Mouse (Mus musculus) CH12.LX (cell line): Measurements from ENCODE around the gene Siglecg. TPM values are rescaled to one million over a fixed set of nuclear protein-coding genes. Genes with fewer than 3 reads are reported as not detected.
A peak's percentile ranks its signal among the peaks of the same experiment; 100 is the strongest.

Source experiments
- DNase-seq: peaks from one replicate; pipeline ENCODE4 v3.0.0-alpha.2; 2013; ENCODE audit errors: extremely low read depth
- H3K27ac ChIP-seq: 2 replicates; pipeline ENCODE4 v1.5.1; 2012; ENCODE audit warnings: low read depth, mild to moderate bottlenecking, control low read depth, moderate library complexity; ENCODE audit not compliant: insufficient read depth
- H3K27me3 ChIP-seq: replicated peaks from 2 replicates; pipeline ENCODE3; 2012; ENCODE audit warnings: inconsistent platforms
- H3K36me3 ChIP-seq, 2 experiments: replicated peaks in 1 of 2; 2 replicates each; pipeline versions ENCODE3 to v1.6.1; 2012; ENCODE audit warnings: inconsistent platforms in 1 of 2, low read length in 1 of 2, mild to moderate bottlenecking in 1 of 2, mixed read lengths in 1 of 2, moderate library complexity in 1 of 2; ENCODE audit not compliant: control insufficient read depth in 1 of 2, insufficient read depth in 1 of 2
- H3K4me1 ChIP-seq, 2 experiments: 2 replicates each; pipeline ENCODE4 v1.6.1; 2012; ENCODE audit warnings: inconsistent platforms in 1 of 2, moderate library complexity in 1 of 2; ENCODE audit not compliant: insufficient read depth in 2 of 2, control insufficient read depth in 1 of 2
- H3K4me2 ChIP-seq: 2 replicates; pipeline ENCODE4 v1.6.1; 2012; ENCODE audit warnings: low read depth, mild to moderate bottlenecking, control low read depth; ENCODE audit not compliant: poor library complexity, insufficient read depth, severe bottlenecking
- H3K4me3 ChIP-seq, 3 experiments: fragments of 150-350 bp in 1 of 3; sonication (generic) in 1 of 3; replicated peaks in 1 of 3; 2 replicates each; pipeline versions ENCODE3 to v1.5.1; 2011 to 2012; ENCODE audit warnings: low read depth in 2 of 3, low read length in 2 of 3, mild to moderate bottlenecking in 2 of 3, moderate library complexity in 2 of 3, control low read depth in 1 of 3, improper control_type of control experiment in 1 of 3, inconsistent platforms in 1 of 3, mixed read lengths in 1 of 3; ENCODE audit not compliant: poor library complexity in 1 of 3
- H3K79me2 ChIP-seq: replicated peaks from 2 replicates; pipeline ENCODE4 v1.6.1; 2012; ENCODE audit warnings: mild to moderate bottlenecking, moderate library complexity; ENCODE audit not compliant: control insufficient read depth, poor library complexity, insufficient read depth, severe bottlenecking; ENCODE audit errors: extremely low read depth
- H3K9ac ChIP-seq: 2 replicates; pipeline ENCODE4 v1.6.1; 2012; ENCODE audit warnings: low read depth, mild to moderate bottlenecking, control low read depth, moderate library complexity; ENCODE audit not compliant: insufficient read depth
- H3K9me3 ChIP-seq: replicated peaks from 2 replicates; pipeline ENCODE3; 2012; ENCODE audit warnings: low read length, inconsistent platforms, mixed read lengths
- BHLHE40 ChIP-seq: IDR thresholded peaks from 2 replicates; pipeline ENCODE4 v1.6.1; 2011; ENCODE audit warnings: mild to moderate bottlenecking, low read depth, low read length, improper control_type of control experiment
- CHD2 ChIP-seq: IDR thresholded peaks from 2 replicates; pipeline ENCODE4 v1.6.1; 2011; ENCODE audit warnings: low read length, improper control_type of control experiment
- CTCF ChIP-seq, 2 experiments: IDR thresholded peaks in 1 of 2; conservative IDR thresholded peaks in 1 of 2; 2 replicates each; pipeline ENCODE4 v1.5.1; 2011 to 2012; ENCODE audit warnings: low read depth in 2 of 2, low read length in 2 of 2, improper control_type of control experiment in 1 of 2, inconsistent platforms in 1 of 2, mild to moderate bottlenecking in 1 of 2, moderate library complexity in 1 of 2
- E2F4 ChIP-seq: IDR thresholded peaks from 2 replicates; pipeline ENCODE4 v1.6.1; 2011; ENCODE audit warnings: low read depth, low read length, improper control_type of control experiment; ENCODE audit not compliant: insufficient replicate concordance
- ELF1 ChIP-seq: IDR thresholded peaks from 2 replicates; pipeline ENCODE4 v1.6.1; 2014; ENCODE audit warnings: low read depth, mild to moderate bottlenecking, inconsistent platforms, low read length, improper control_type of control experiment
- ETS1 ChIP-seq: conservative IDR thresholded peaks from 2 replicates; pipeline ENCODE4 v1.6.1; 2012; ENCODE audit warnings: low read depth, mild to moderate bottlenecking, inconsistent platforms, low read length, improper control_type of control experiment, moderate library complexity
- GABPA ChIP-seq: IDR thresholded peaks from 2 replicates; pipeline ENCODE4 v1.6.1; 2012; ENCODE audit warnings: low read depth, low read length, improper control_type of control experiment, inconsistent platforms; ENCODE audit not compliant: insufficient replicate concordance
- HCFC1 ChIP-seq: IDR thresholded peaks from 2 replicates; pipeline ENCODE4 v1.6.1; 2012; ENCODE audit warnings: low read depth, mild to moderate bottlenecking, inconsistent platforms, low read length, improper control_type of control experiment
- IRF4 ChIP-seq: IDR thresholded peaks from 2 replicates; pipeline ENCODE4 v1.6.1; 2014; ENCODE audit warnings: low read depth, mild to moderate bottlenecking, inconsistent platforms, low read length, improper control_type of control experiment
- JUN ChIP-seq: IDR thresholded peaks from 2 replicates; pipeline ENCODE4 v1.6.1; 2011; ENCODE audit warnings: low read depth, mild to moderate bottlenecking, low read length, improper control_type of control experiment, moderate library complexity; ENCODE audit not compliant: insufficient read depth
- KAT2A ChIP-seq: IDR thresholded peaks from 2 replicates; pipeline ENCODE4 v1.6.1; 2012; ENCODE audit warnings: low read length, improper control_type of control experiment, inconsistent platforms; ENCODE audit not compliant: insufficient replicate concordance
- MAX ChIP-seq: IDR thresholded peaks from 2 replicates; pipeline ENCODE4 v1.6.1; 2011; ENCODE audit warnings: low read length, improper control_type of control experiment
- MAZ ChIP-seq: IDR thresholded peaks from 2 replicates; pipeline ENCODE4 v1.6.1; 2012; ENCODE audit warnings: low read depth, mild to moderate bottlenecking, inconsistent platforms, low read length, improper control_type of control experiment, moderate library complexity
- MEF2A ChIP-seq: IDR thresholded peaks from 2 replicates; pipeline ENCODE4 v1.6.1; 2014; ENCODE audit warnings: low read depth, mild to moderate bottlenecking, inconsistent platforms, low read length, improper control_type of control experiment, borderline replicate concordance
- MXI1 ChIP-seq: IDR thresholded peaks from 2 replicates; pipeline ENCODE4 v1.6.1; 2011; ENCODE audit warnings: mild to moderate bottlenecking, low read depth, low read length, improper control_type of control experiment
- MYC ChIP-seq: IDR thresholded peaks from 2 replicates; pipeline ENCODE4 v1.6.1; 2011; ENCODE audit warnings: low read depth, mild to moderate bottlenecking, improper control_type of control experiment, low read length
- NELFE ChIP-seq: IDR thresholded peaks from 2 replicates; pipeline ENCODE4 v1.6.1; 2011; ENCODE audit warnings: low read depth, low read length, improper control_type of control experiment
- NRF1 ChIP-seq: IDR thresholded peaks from 2 replicates; pipeline ENCODE4 v1.6.1; 2014; ENCODE audit warnings: low read depth, mild to moderate bottlenecking, inconsistent platforms, low read length, improper control_type of control experiment, moderate library complexity
- POLR2A ChIP-seq: IDR thresholded peaks from 2 replicates; pipeline ENCODE4 v1.6.1; 2011; ENCODE audit warnings: low read depth, mild to moderate bottlenecking, improper control_type of control experiment, low read length
- SIN3A ChIP-seq: IDR thresholded peaks from 2 replicates; pipeline ENCODE4 v1.6.1; 2012; ENCODE audit warnings: low read length, improper control_type of control experiment, inconsistent platforms
- SMC3 ChIP-seq: IDR thresholded peaks from 2 replicates; pipeline ENCODE4 v1.6.1; 2011; ENCODE audit warnings: low read depth, low read length, improper control_type of control experiment
- TBP ChIP-seq: conservative IDR thresholded peaks from 2 replicates; pipeline ENCODE4 v1.6.1; 2011; ENCODE audit warnings: low read depth, low read length, improper control_type of control experiment
- TCF12 ChIP-seq: IDR thresholded peaks from 2 replicates; pipeline ENCODE4 v1.6.1; 2014; ENCODE audit warnings: low read depth, mild to moderate bottlenecking, inconsistent platforms, low read length, improper control_type of control experiment
- UBTF ChIP-seq: IDR thresholded peaks from 2 replicates; pipeline ENCODE4 v1.6.1; 2012; ENCODE audit warnings: low read depth, mild to moderate bottlenecking, inconsistent platforms, low read length, improper control_type of control experiment, moderate library complexity
- USF1 ChIP-seq: IDR thresholded peaks from 2 replicates; pipeline ENCODE4 v1.6.1; 2014; ENCODE audit warnings: low read depth, mild to moderate bottlenecking, inconsistent platforms, low read length, improper control_type of control experiment
- USF2 ChIP-seq: conservative IDR thresholded peaks from 2 replicates; pipeline ENCODE4 v1.6.1; 2011; ENCODE audit warnings: low read depth, low read length, improper control_type of control experiment
- ZKSCAN1 ChIP-seq: IDR thresholded peaks from 2 replicates; pipeline ENCODE4 v1.6.1; 2012; ENCODE audit warnings: low read depth, inconsistent platforms, low read length, improper control_type of control experiment, borderline replicate concordance
- ZMIZ1 ChIP-seq: IDR thresholded peaks from 2 replicates; pipeline ENCODE4 v1.6.1; 2012; ENCODE audit warnings: low read depth, mild to moderate bottlenecking, inconsistent platforms, low read length, improper control_type of control experiment
- ZNF384 ChIP-seq: IDR thresholded peaks from 2 replicates; pipeline ENCODE4 v1.6.1; 2012; ENCODE audit warnings: low read depth, low read length, improper control_type of control experiment, inconsistent platforms
- dilution Hi-C: fragments of 300-500 bp; cut with MboI; formaldehyde crosslinking; loops from 2 replicates; pipeline ENCODE4 v1.14.3; 2020; ENCODE audit warnings: low sequenced_read_pairs; ENCODE audit not compliant: extremely low pct_unique_long_range_greater_than_20kb, extremely low pct_ligation_motif_present
- in situ Hi-C: fragments of 300-500 bp; cut with MboI; formaldehyde crosslinking; loops from 3 replicates; pipeline ENCODE4 v1.14.3; 2019; ENCODE audit warnings: low sequenced_read_pairs, low pct_ligation_motif_present, low pct_unique_long_range_greater_than_20kb, mixed read lengths
- polyA plus RNA-seq: library from polyadenylated mRNA; unstranded; fragments of >175 nt; gene quantifications from 2 replicates; pipeline ENCODE4 v1.2.1, GENCODE M21; 2012; ENCODE audit warnings: low read depth; ENCODE audit not compliant: insufficient read length
- total RNA-seq, 2 experiments: library from RNA; depleted of rRNA; stranded (reverse); fragments of 300-350 nt in 1 of 2; fragments of >200 nt in 1 of 2; gene quantifications; 2 replicates each; pipeline ENCODE4 v1.2.3; 2012 to 2014

The Siglecg gene
- total and polyA plus RNA-seq, 3 experiments, result 29.7 to 58.2 (median 31.2) TPM

DNA sequence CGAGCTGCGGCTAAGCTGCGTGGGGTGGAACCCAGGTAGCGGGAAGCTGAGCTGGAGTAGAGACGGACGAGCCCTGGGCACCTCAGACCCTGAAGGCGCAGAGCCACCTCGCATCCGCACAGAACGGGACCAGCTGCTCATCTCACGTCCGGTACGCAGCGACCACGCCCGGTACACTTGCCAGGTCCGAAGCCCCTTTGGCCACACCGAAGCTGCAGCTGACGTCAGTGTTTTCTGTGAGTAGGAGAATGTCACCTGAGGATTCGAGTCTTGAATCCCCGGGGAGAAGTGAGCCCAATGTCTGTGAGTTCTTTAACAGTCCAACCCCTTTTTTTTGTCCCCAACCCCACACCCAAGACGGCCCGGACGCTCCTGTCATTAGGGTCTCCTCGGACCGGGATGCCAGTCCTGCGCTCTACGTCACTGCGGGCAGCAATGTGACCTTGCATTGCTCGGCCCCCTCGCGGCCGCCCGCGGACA lies 56.9 kb downstream of the Siglecg start:
- Histone ChIP-seq H3K4me2 (peak overlapping the region; percentile 68), H3K4me1 (peaks cover 3 to 9% of the 10 kb centered on the region in 2 experiments; a peak in 3 of 4 replicates), H3K9me3 (no peaks in the 10 kb centered on the region), H3K27ac (no peak overlapping the region), H3K27me3 (no peaks in the 10 kb centered on the region), H3K9ac (no peak overlapping the region), H3K4me3 (peak overlapping the region; percentile 21 to 66 (median 60)), H3K79me2 (no peaks in the 10 kb centered on the region), H3K36me3 (no peaks in the 10 kb centered on the region)
- DNase-seq, result no peak
- in situ Hi-C loops, result loop anchor here (5.0 to 10.0 kb wide), 3 partner anchors 43 to 180 kb away; no protein-coding TSS in a partner anchor
- dilution Hi-C loops, result no loop called here
- 0 out of 2 replicates have a peak, but pooled peaks have one; percentile 38 for TF ChIP-seq SMC3
- TF ChIP-seq ELF1, result no peak

DNA sequence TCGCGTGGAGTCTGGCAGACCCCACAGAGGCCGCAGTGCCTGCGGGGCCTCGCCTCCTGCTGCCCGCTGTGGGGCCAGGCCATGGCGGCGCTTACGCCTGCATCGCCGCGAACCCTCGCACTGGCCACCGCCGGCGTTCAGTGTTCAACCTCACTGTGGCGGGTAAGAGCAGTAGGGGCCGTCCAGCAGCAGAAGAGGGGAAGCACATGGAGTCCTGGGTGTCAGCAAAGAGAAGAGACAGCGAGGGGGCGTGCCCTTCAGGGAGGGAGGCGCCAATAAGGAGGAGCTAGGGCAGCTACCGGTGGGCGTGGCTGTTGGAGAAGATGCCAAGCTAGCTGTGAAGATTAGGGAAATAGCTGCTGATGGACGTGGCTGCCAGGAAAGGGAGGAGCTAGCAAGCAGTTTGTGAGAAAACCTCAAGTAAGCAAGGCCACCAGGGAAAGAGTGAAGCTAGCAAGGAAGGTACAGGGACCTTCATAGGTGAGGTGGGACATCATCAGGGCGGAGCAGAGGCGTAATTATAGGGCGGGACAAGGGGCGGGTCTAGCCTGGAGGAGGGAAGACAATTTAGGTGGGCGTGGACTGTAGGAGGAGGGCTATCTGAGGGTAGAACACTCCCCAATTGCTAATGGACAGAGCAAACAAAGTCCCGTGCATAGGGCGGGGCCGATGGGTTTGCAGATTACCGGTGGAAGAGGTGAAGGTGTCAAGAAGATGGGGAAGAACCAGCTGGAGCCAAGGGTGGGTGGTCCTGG lies 57.5 kb downstream of the Siglecg start:
- DNase-seq, result peak; percentile 94
- Histone ChIP-seq H3K27ac (no peak overlapping the region), H3K36me3 (no peaks in the 10 kb centered on the region), H3K79me2 (no peaks in the 10 kb centered on the region), H3K4me1 (peaks cover 3 to 8% of the 10 kb centered on the region in 2 experiments; a peak in 3 of 4 replicates), H3K4me3 (peak overlapping the region; percentile 60 to 68 (median 66)), H3K27me3 (no peaks in the 10 kb centered on the region), H3K4me2 (peak overlapping the region; percentile 68), H3K9ac (no peak overlapping the region), H3K9me3 (no peaks in the 10 kb centered on the region)
- dilution Hi-C loops (no loop called here), in situ Hi-C loops (loop anchor here (10.0 kb wide), 2 partner anchors 121 to 181 kb away; no protein-coding TSS in a partner anchor)
- TF ChIP-seq MAZ, result 0 out of 2 replicates have a peak, but pooled peaks have one; percentile 22
- peak; percentile 75; the same call in 1 of the 2 replicates for TF ChIP-seq MAX
- TF ChIP-seq KAT2A, result no peak
- no peak for TF ChIP-seq CHD2
- TF ChIP-seq MYC, result 0 out of 2 replicates have a peak, but pooled peaks have one; percentile 43
- no peak for TF ChIP-seq ZNF384
- TF ChIP-seq NELFE, result 0 out of 2 replicates have a peak, but pooled peaks have one; percentile 43
- no peak; the same call in 1 of the 2 replicates for TF ChIP-seq SMC3
- TF ChIP-seq ETS1, result no peak
- peak; percentile 88 for TF ChIP-seq MXI1
- no peak for TF ChIP-seq ZKSCAN1
- 0 out of 2 replicates have a peak, but pooled peaks have one; percentile 51 for TF ChIP-seq ZMIZ1
- peak; percentile 55; the same call in 1 of the 2 replicates for TF ChIP-seq SIN3A
- TF ChIP-seq BHLHE40, result peak; percentile 92
- TF ChIP-seq POLR2A, result peak; percentile 56; the same call in 1 of the 2 replicates
- TF ChIP-seq E2F4, result no peak
- TF ChIP-seq ELF1, result peak; percentile 30; the same call in 1 of the 2 replicates
- no peak for TF ChIP-seq USF1
- TF ChIP-seq NRF1, result no peak
- TF ChIP-seq JUN, result no peak
- peak in 1 of 2 experiments; percentile 50; a peak in 2 of 4 replicates for TF ChIP-seq CTCF (conservative IDR thresholded peaks at IDR 0.05 in 1 of 2, IDR thresholded peaks at IDR 0.05 in 1 of 2; ENCODE audit: low read depth in 2 of 2, low read length in 2 of 2)
- TF ChIP-seq MEF2A, result 0 out of 2 replicates have a peak, but pooled peaks have one; percentile 9
- no peak for TF ChIP-seq TBP
- TF ChIP-seq TCF12, result no peak
- no peak for TF ChIP-seq GABPA
- TF ChIP-seq USF2, result no peak
- no peak for TF ChIP-seq HCFC1
- no peak for TF ChIP-seq IRF4
- TF ChIP-seq UBTF, result no peak
